Mouse (Mus musculus) layer of hippocampus, postnatal 36 days (tissue): Measurements from ENCODE around the gene Vmn1r131. TPM values are rescaled to one million over a fixed set of nuclear protein-coding genes. Genes with fewer than 3 reads are reported as not detected.
"Not testable (repeated sequence)": the region's sequence is repeated elsewhere in the genome, so short reads cannot be mapped to it uniquely, and the experiment has no call there.

Experiments
- DNase-seq, 2 experiments: peaks; one replicate each; pipeline ENCODE4 v3.0.0; 2022
- total RNA-seq, 2 experiments: library from RNA; stranded (reverse); gene quantifications; 2 replicates each; pipeline ENCODE4 v1.2.3; 2021

Gene Vmn1r131
- total RNA-seq, result not detected

DNA sequence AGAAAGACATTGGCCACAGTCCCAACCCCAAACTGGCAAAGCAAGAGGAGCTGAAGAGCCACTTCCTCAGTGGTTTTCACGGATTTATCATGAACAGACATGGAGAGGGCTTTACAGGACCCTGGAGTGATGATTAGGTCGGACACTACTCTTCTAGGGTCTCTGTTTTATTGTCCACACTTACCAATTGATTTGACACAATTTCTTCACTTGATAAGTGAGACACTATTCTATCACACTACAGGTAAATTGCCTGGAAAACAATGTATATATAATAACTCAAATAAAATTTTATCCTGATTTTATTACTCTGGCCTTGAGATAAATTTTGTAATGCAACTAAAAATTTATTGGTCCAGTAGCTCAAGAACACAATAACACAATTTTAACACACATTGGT, at the start of gene Vmn1r131:
TSS of gene Vmn1r131 (minus strand) at position 101 of the 400 bp plus-strand sequence.
- not testable (repeated sequence) for DNase-seq

DNA sequence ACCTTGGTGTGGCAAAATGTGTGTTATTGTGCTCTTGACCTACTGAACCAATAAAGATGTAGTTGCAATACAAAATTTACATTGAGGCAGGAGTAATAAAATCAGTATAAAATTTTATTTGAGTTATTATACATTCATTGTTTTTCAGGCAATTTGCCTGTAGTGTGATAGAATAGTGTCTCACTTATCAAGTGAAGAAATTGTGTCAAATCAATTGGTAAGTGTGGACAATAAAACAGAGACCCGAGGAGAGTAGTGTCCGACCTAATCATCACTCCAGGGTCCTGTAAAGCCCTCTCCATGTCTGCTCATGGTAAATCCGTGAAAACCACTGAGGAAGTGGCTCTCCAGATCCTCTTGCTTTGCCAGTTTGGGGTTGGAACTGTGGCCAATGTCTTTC, 34.4 kb downstream of the Vmn1r131 start, which contains the start of gene Vmn1r130:
TSS of gene Vmn1r130 (plus strand) at position 301 of the 400 bp plus-strand sequence.
- DNase-seq, result not testable (repeated sequence)

Other genes with a start within 250 kb of the Vmn1r131 start
- not detected for gene Vmn1r126, start 244.6 kb downstream of the Vmn1r131 start, total RNA-seq
- gene Vmn1r127, start 226.2 kb downstream of the Vmn1r131 start, total RNA-seq, result not detected
- not detected for gene Vmn1r128, start 196.7 kb downstream of the Vmn1r131 start, total RNA-seq
- not detected for gene Vmn1r129, start 184.8 kb downstream of the Vmn1r131 start, total RNA-seq
- not detected for gene Gm6882, start 113.3 kb downstream of the Vmn1r131 start, total RNA-seq
- not detected for gene Vmn1r130, start 34.3 kb downstream of the Vmn1r131 start, total RNA-seq
- gene Vmn1r132, start 68.0 kb upstream of the Vmn1r131 start, total RNA-seq, result not detected
- not detected for gene Gm4175, start 215.4 kb upstream of the Vmn1r131 start, total RNA-seq